Mouse (Mus musculus) gastrocnemius, postnatal 10 days (tissue): Measurements from ENCODE around the gene En2. TPM values are rescaled to one million over a fixed set of nuclear protein-coding genes. Genes with fewer than 3 reads are reported as not detected.

ENCODE experiments used
- DNase-seq: peaks from one replicate; pipeline ENCODE4 v3.0.0; 2021; ENCODE audit warnings: mixed read lengths
- long read RNA-seq, 2 experiments: library from polyadenylated mRNA; stranded (forward); transcript quantifications; one replicate each; pipeline ENCODE4 v2.0.0; 2021
- total RNA-seq, 2 experiments: library from RNA; stranded (reverse); gene quantifications; 2 replicates each; pipeline ENCODE4 v1.2.3; 2021

Gene En2
- under 1 TPM; 0.11 to 0.19 TPM for total RNA-seq
- long read RNA-seq, experiment 1 = 0 reads
- long read RNA-seq, experiment 2, partial matches to known transcripts = 0 of 1 reads
- long read RNA-seq, experiment 2, other reads (novel, unspliced or antisense) = 0 of 1 reads

DNA sequence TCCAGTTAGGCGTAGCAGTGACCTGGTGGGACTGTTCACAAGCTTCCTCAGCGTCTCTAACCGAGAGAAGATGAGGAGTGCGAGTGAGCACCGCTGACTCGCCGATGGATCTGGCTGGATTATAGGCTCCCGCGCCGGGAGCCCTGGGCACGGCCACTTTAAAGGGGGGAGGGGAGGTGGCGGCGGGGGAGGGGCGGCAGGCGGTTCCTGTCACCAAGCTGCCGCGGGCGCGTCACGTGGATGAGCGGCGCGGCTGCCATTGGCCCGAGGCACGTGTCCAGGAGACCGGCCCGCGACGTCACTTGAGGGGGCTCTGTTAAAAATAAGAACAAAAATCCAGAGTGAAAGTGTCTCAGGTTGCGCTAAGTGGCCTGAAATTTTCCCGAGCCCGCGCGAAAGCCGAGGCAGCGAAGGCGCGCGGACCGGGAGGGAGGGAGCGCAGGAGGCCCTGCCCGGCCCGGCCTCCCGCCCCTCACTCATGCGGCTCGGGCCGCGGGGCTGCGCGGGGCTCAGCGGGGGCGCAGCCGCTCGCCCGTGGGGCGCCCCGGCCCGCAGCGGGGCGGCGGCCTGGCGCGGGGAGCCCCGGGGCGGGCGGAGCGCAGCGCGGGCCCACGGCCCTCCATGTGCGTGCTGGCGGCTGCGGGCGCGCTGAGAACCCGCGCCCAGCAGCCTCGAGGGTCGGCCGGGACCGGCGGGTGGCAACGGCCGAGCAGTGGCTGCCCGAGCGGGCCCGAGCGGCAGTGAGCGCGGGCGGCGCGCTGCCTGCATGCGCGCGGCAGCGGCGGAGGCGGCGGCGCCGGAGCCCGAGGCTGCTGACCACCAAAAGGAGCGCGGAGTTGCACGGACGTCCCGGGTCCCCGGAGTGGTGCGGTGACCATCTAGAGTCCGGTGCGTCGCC is at the start of gene En2:
Gene En2 (plus strand): TSS at position 337 of the 898 bp plus-strand sequence.
- DNase-seq = peak; percentile 48

DNA sequence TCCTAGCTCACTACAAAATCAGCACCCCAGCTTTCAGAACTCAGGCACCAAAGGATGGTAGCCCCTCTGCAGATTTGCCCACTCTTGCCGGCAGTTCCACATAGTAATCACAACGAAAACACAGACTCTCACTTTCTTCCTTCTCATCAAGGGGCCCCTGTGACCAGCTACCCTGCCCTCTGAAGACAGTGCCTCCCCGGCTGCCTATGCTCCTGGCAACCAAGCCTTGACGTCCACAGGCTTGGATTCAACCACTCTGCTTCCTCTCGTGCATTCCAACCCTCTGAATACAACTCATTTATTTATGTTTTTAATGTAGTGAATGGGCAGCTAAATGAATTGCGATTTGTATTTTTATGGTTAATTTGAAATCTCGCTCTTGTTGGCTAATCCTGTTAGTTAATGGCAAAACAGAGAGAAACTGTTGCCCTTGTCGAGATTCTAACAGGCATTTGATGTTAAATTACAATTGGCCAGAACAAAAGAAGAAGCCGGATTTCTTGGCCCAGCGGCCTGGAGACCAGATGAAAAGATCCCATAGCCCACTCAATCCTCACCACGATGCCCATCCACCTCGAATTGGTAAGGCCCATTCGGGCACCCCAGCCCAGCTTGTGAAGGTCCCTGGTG is 48.1 kb upstream of the En2 start:
- no peak for DNase-seq

DNA sequence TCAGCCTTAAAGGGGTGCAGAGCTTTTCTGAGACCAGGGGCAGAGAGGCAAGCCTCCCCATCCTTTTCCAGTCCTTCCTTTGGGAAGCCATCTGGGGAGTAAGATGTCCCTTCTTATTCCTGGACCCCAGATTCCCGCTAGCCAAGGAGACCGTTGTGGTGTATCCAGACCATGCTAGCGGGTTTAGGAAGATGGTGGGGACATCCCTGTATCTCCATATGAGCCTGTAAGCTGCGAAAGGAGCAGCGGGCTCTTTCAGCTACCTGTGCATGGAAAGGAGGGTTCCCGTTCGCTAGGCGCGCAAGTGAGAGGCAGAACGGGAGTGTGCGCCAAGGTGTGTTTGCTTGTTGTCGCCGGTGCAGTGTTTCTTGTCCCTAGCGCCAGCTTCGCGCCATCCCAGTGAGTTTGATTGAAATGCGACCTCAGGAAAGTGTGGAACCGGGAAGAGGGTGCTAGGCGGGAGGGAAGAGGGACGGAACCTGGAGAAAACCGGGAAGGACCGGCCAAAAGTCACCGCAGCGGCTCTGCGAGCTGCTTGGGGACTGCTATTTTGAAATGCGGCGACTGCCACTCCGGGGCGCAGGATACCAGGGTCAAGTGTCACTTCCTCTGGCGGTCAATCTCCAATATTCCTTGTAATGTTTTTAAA is 47.5 kb upstream of the En2 start:
- DNase-seq = no peak

DNA sequence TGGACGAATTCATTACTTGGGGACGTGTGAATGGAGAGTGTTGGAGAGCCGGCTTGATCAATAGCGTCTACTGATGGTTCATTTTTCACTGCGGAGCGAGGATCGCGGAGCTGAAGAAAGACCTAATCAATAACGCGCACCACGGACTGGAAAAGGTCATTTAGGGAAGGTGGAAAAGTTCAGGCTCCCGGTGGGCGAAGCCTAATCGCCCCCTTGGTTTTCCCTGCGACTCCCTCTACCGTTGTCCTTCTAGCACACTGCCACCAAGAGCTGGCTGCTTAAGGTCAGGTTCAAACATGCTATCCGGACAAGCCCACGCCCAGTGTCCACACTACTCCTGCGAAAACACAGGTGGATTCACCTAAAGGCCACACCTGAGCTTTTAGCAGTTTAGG is 47.0 kb upstream of the En2 start:
- no peak for DNase-seq

DNA sequence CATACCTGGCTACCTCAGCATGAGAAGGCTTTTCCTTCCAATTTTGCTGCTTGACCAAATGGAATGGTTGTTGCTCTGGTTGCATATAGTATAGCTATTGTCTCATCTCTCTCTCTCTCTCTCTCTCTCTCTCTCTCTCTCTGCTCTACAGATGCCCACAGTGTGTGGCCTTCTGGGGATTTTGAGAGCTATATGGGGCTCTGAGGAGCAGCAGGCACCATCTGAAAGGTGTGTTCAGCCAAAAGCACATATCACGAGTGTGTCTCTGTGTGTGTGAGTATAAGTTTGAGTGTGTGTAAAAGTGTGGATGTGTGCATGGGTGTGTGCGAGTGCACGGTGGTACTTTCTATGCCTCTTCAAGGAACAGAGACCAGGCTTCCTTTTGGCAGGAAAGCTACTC is 45.9 kb upstream of the En2 start:
- DNase-seq = no peak

DNA sequence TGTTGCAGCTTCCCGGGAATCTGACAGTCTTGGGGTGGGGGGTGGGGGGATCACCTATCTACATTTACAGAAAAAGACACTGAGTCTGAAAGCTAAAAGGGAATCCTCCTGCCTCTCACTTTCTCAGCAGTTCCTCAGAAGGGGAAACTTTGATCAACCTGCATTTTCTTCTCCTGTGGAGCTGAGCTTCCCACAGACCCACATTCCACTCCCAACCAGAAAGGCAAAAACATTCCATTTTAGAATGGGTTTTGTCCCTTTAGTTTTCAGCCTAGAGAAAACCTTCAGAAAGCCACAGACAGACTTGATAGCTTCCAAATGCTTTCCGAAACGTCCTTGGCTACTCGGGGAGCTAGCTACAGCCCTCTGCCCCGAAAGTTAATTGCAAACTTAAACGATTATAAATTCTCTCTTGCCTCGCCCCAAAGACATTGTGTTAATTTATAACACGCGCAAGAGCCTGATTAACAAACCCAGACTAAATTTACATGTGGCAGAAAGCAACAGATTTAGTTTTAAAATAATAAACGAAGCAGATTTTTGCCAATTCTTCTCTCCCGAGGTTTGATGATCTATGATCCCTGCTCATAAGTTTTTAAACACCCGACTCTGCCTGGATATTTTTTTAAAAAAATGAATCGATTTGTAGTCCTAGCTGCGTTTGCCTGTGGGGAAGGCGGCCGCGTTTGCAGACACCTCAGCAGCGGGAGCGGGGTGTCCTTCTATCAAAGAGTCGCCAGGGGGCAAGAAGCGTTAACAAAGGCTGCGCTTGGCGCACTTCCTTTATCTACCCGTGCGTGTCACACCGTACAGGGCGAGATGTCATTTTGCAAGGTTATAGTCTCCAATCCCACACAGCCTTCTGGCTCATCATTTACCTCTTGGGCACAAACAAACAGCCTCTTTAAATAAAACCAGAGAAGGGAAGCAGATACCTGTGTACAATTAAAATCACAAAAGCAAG is 42.7 kb upstream of the En2 start:
- peak; percentile 55 for DNase-seq

DNA sequence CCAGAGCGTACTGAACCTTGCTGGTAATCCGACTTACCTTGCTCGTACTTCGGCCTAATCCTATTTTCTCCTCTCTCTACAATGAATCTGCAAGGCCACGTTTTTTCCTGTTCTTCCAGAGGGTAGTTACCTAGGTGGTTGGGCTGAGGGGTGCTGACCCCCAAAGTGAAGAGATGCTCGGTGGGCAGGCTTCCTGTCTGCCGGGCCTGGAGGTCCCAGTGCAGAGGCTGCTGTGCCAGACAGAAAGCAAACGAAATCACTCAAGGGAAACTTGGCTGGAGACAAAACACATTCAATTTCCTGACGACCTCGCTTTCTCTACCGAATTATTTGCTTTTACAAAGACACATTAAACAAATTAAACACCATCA is 42.1 kb upstream of the En2 start:
- no peak for DNase-seq

DNA sequence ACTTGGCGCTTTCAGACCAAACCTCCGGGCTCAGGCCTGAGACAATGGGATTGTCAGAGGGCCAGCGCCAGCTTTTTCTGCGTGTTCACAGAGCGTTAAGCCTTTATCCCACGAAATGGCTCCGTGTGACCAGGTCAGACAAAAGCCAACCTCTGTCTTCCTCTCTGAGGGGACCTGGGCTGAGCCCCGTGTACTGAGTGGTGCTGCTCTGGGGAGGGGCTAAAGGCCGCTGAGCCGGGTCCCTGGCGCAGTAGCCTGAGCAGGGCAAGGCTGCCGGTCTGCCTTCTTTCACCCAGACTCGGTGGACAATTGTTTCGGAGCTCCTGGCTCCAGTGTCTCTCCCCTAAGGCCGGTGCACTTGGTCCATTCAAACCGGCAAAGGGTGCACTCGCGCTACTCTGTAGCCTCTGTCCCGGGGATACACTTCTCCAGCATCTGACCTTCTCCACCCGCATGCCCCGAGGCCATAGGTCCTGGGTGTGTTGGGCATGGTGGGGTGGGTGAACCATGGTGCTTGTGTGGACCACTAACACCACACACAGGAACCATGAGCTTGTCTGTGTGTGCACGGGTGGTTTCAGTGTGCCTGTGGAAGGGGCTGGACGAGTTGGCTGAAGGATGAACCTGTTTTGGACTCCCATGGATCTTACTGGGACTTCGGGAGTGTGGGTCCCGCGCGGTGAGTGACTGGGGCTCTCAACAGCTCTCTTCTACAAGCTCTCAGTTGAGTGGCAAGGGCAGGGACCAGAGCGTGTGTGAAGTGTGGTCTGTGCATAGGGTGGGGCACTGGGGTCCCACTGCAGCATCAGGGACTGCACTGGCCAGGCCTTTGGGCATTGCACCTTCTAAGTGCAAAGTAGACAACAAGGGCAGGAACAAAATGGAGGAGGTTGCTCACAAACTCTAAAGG is 40.9 kb upstream of the En2 start:
- DNase-seq = no peak

DNA sequence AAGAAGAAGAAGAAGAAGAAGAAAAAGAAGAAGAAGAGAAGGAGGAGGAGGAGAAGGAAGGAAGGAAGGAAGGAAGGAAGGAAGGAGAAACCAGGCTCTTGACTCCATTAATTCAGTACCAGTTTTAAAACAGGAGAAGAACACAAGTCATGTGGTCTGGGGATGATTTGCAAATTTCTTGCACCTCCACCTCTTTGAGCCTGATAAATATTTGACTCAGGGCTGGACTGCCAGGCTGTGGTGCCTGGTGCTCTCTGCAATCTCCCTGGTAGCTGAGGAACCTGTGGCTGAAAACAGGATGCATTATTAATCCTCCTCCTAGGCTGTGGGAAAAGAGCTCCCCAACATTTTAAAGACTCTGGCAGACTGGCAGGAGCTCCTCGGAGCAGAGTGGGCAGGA is 36.6 kb upstream of the En2 start:
- no peak for DNase-seq

DNA sequence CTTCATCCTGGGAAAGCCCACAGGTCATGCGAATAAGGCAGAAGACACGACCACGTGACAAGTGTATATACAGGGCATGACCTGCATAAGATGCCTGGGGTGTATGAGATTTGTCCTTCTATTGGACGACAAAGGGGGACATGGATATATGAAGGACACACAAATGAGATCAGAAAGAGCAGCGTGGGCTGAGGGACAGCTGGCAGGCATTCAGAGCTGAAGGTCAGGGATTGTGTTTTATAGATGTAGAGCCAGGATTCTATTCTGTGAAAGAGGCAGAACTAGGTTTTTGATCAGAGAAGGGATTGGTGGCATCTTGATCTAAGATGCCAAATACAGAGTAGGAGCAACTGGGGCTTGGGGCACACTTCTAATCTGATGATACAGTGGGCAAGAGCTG is 33.3 kb upstream of the En2 start:
- no peak for DNase-seq

DNA sequence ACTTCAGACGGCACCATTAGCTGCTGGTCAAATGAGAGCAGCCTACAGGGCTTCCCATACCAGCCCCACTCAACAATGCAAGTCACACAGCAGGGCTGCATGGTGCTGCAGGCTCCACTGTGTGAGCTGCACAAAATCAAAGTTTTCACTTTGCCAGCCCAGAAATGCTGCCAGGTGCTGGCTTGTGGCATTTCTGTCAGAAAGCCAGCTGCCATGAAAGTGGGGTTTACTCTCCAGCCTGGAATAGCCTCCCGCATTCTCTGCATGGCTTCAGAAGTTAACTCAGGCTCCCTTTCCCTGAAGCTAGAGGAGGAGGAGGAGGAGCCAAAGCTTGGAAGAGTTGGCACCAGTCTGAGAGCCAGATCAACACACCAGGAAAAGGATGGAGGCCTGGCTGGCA is 29.1 kb upstream of the En2 start:
- DNase-seq = no peak

DNA sequence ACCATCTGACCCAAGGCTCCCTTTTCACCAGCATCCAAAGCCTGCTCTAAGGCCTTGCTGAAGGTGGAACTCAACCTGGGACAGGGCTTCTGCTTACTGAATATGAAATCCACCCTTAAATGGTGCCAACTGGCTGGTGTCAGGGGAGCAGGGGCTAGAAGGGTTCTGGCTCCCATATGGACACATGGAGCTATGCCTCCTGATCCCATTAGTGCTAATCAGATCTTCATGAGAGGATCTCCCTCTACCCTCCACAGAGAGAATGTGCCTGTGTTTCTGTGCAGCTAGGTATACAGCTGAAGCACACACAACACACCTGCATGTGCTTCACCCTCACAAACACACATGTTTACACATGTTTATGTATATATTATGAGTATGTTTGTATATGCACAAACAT is 20.9 kb upstream of the En2 start:
- no peak for DNase-seq

DNA sequence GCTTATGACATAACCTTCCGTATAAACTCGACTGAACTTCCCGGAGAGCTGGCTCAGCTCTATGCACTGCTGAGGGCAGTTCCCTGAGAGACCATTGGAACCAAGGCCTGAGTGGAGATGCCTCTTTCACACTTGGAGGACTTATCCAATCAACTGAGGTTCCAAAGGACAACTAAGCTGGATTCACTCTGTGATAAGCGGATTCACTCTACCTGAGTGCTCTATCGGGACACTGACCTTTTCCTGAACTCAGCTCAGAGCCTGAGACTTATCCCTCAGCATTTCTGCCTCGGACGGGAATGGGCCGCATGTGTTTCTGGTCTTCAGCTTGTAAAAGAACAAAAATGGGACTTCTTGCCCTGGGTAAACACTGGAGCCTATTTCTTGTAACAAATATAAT is 19.5 kb upstream of the En2 start:
- DNase-seq = no peak

DNA sequence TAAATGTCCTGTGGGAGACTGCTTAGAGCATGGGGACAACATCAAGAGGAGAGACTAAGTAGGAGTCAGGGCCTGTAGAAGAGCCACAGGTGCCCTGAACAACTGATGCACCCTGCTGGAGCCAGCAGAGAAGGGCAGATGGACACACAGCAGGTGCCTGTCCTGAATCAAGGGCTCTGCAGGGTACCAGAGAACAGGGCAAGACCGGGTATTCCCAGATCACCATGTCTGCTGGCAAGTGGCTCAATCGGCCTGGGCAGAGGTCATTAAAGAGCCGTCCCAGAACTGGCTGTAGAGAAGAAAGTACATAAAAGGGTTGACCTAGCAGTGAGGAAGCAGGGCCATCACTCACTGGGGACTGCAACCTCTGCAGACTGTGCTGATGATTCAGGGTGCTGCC is 17.0 kb upstream of the En2 start:
- DNase-seq = no peak

DNA sequence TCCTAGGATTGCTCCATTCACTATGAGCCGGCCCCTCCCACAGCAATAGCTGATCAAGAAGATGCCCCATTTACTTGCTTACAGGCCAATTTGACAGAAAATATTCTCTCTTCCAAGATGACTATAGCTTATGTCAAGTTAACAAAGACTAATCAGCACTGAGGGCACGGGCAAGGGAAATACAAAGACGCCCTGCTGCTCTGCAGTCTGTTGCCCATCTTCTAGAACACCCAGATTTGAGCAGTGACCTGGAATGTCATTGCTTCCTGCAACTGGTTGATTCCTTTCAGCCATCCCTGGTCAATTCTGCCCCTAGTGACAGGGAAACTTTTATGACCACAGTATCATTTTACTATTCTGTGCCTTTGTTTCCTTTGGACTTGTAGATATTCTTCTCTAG is 16.1 kb upstream of the En2 start:
- DNase-seq = no peak

DNA sequence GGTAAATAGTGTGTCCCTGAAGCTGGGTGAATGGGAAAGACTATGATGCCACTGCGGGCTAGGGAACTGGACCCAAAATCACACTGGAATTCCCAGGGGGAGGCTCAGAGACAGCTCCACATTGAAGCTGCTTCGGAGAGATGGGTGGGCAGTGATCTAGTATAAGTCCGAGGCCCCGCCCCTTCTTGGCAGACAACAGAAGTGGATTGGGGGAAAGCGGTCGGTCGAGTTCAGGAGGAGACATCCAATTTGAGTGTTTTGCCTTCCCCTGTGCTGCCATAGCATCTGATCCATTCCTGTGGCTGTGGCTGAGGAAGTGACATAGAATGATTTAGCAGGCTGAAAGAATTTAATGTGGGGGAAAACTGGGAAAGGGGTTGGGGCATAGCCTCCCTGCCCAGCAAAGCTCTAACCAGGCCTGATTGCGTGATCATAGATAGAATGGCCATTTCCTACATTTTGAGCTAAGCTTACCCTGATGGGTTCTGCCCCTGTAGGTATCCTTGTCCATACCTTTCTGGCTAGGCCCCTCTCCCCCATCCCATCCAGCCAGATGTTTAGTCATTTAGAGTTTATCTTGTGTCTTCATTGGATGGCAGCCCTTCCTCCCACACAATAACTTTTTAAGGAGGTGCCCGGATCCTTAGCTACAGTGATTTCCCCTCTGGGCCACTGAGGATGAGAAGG is 8.3 kb upstream of the En2 start:
- no peak for DNase-seq

DNA sequence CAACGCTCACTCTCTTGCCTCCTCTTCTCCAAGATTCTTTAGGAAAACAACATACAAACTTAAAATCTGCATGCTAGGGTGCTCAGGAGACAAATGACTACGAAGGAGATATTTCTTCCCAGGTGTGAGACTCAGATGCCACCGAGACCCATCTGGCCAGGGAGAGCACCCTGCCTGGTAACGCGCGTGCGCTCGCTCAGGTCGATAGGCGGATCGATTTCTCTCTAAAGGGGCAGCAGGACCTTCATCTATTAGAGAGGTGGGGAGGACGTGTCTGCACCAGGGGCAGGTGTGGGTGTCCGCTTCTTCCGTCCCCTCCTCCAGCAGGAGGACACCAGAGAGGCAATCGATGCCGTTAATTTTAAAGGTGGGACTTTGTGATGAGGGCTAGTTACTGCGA is 7.7 kb upstream of the En2 start:
- DNase-seq = no peak

DNA sequence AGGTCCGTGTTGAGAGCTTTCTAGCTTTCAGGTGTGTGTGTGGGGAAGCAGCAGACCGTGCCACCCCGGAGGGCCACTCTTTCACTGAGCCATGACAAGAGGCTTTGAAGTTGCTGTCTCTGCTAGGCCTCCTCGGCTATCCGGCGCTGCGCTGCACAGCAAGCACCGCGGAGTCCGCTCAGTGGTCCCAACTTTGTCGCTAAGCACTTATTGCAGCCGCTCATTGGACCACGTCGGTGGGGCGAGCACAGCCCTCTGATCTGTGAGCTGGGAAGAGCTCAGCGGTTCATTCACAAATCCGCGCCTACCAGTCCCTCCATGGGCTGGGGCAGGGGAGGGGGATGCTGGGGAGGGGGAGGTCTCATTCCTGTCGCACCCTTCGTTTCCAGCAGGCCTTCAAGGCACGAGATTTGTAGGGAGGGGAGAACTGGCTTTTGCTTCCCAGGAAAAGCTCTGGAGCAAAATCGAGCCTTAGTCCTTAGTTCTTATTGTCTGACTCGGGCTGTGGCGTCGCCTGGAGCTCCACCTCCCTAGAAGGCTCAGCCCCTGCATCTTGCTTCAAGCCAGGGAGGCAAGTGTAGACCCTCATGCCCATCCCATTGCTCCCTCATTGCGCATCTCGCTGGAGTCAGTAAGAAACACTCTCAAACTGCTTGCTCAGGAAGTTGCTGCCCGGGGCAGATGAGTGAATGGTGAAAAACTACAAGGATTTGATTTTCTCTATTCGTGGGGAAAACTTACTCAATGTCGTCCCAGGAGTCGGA is 7.0 kb upstream of the En2 start:
- no peak for DNase-seq

DNA sequence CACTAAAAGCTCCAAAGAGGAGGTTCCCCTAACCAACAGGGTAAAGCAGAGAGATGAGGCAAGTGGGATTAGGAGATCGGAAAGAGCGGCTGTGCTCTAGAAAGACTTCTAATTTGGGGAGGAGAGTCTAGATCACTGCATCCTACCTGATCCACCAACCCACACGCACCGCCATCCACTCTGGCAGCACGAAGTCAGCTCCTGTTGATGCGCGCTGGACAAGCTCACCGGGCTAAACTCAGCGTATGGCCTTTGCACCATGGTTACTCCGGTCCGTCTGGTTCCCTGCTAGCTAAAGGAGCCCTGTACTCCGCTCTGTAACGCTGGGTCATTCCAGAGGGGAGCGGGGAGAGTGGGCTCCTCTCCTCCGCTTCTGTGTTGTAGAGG is 6.4 kb upstream of the En2 start:
- DNase-seq = no peak
